Mouse (Mus musculus): ENCODE measurements at regions not wholly inside any gene's neighbourhood (a gene's known extent, or its start where the extent isn't known, plus 50 kb on each side); places are given as distances from the start of the nearest gene placed in this dataset.

DNA sequence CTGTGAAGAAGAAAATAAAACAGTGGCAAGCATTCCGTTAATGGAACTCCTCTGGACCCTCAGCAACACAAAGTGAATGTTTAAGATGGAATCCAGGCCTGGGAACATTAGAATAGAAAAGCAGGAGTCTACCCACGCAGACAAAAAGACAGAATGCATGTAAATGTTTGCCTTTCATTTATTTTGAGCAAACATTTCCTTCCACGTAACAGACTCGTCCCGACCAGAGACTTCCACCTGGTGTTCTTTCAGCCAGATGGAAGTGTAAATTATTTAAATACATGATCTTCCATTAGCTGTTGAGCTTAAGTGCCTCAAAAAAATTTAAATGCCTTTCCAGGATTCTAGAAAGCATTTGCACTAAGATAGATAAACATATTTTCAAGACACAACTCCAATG lies 722.3 kb downstream of the 1700064H15Rik start:
- TF ChIP-seq CTCF (IDR thresholded peaks at IDR 0.05; ENCODE audit: extremely low read depth, insufficient read length, insufficient replicate concordance, low read depth, low read length) (no peak), POLR2A (IDR thresholded peaks at IDR 0.05; ENCODE audit: low read depth, low read length) (no peak)

Measured in small intestine, adult 2 months (tissue).